Comparison of ENCODE assay signal across 8 mouse cellular contexts in the genomic region with DNA sequence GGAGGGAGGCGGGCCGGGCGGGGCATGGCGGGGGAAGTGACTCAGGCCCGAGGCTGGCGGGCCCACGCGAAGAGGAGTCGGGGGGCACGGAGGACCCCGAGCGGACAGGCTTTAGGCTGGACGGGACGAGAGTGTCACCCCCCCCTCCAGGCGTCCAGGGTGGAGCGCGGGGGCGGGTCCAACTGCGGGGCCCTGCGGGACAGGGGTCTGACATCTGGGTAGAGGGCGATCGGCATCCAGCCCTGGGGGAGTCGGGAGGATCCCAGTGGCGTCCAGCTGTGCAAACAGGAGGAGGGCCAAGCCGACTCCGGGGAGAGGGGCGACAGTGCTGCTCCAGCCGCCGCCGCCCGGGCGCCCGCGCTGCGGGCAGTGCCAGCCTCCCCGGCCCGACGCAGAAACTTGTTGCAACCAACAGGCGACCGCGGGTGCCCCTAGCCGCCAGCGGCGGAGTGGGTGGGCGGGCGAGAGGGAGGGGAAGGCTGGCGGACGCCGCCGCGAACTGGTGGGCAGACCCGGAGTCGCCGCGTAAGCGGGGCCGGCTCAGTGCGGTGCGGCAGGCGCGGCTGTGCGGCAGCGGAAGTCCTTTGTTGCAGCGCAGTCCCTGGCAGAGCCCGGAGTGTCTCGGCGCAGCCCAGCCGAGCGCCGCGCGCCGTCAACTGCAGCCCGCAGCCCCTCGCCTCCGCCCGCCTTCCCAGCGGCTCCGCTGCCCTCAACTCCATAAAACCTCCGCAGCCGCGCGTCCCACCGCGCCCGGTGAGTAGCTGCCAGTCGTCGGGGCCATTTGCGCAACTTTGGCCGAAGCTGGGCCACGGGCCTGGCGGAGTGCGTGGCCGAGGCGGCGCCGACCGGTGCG. TPM values are rescaled to one million over a fixed set of nuclear protein-coding genes. Genes with fewer than 3 reads are reported as not detected.
DNase-seq lines count a peak whose midpoint lies in the region; ATAC-seq and TF ChIP-seq lines count a peak whose summit lies in the region.

A gene (plus strand): TSS at position 289 of the 853 bp plus-strand sequence.

- no peaks in the 10 kb centered on the region for H3K36me3 ChIP-seq in ES-E14 (ENCODE audit: control insufficient read depth, insufficient read depth, low read length, poor library complexity, severe bottlenecking)
- no peaks in the 10 kb centered on the region for H3K36me3 ChIP-seq in forebrain, postnatal 0 days (ENCODE audit: insufficient read depth)
- H3K36me3 ChIP-seq in lung, postnatal 0 days (ENCODE audit: insufficient read depth, low read length), result no peaks in the 10 kb centered on the region

- peaks cover 0 to 12% of the 10 kb centered on the region in 2 experiments; a peak in 2 of 4 replicates for H3K4me1 ChIP-seq in ES-E14 (ENCODE audit: control insufficient read depth in 2 of 2, insufficient read depth in 2 of 2, low read length in 2 of 2, poor library complexity in 1 of 2)
- peaks cover 16% of the 10 kb centered on the region for H3K4me1 ChIP-seq in forebrain, postnatal 0 days (ENCODE audit: insufficient read depth)
- peaks cover 18% of the 10 kb centered on the region; the same call in 1 of the 2 replicates for H3K4me1 ChIP-seq in lung, postnatal 0 days (ENCODE audit: insufficient read depth, low read depth, low read length)

- peak within 1 kb of the TSS; percentile 92 for H3K4me2 ChIP-seq in forebrain, postnatal 0 days (ENCODE audit: low read depth)
- peak within 1 kb of the TSS; percentile 93 for H3K4me2 ChIP-seq in lung, postnatal 0 days (replicated peaks; ENCODE audit: low read depth, low read length)

- no peaks in the 10 kb centered on the region for H3K27me3 ChIP-seq in forebrain, postnatal 0 days (ENCODE audit: insufficient read depth, low read length)
- no peaks in the 10 kb centered on the region for H3K27me3 ChIP-seq in lung, postnatal 0 days (replicated peaks; ENCODE audit: insufficient read depth, low read length)

- in situ Hi-C loops in ES-E14 (cut with MboI; ENCODE audit: low sequenced_read_pairs in 2 of 2, unreplicated experiment in 2 of 2), result no loop called here

- peak within 1 kb of the TSS; percentile 94 for H3K9ac ChIP-seq in ES-E14 (ENCODE audit: insufficient read depth, low read depth, low read length, poor library complexity, severe bottlenecking)
- peak within 1 kb of the TSS; percentile 100 for H3K9ac ChIP-seq in forebrain, postnatal 0 days
- H3K9ac ChIP-seq in lung, postnatal 0 days (replicated peaks; ENCODE audit: low read depth), result peak within 1 kb of the TSS; percentile 95

- no peak for DNase-seq in ES-E14 (ENCODE audit: low read depth, low spot score)
- peak; percentile 70 to 81 for DNase-seq in cerebellum, adult 18-20 months
- DNase-seq in forebrain, postnatal 0 days, result peak; percentile 78
- peak; percentile 85 for DNase-seq in heart, postnatal 4 days
- DNase-seq in layer of hippocampus, adult 9-11 months, result peak; percentile 87
- DNase-seq in lung, postnatal 0 days (ENCODE audit: low spot score), result peak; percentile 86
- DNase-seq in ovary, postnatal 10 days (ENCODE audit: low spot score), result peak; percentile 73
- peak; percentile 78 to 80 for DNase-seq in thymus, postnatal 10 days (ENCODE audit: low spot score in 2 of 2)

- no peaks in the 10 kb centered on the region for H3K9me3 ChIP-seq in ES-E14 (ENCODE audit: control insufficient read depth, insufficient read depth, low read depth, low read length)
- no peaks in the 10 kb centered on the region for H3K9me3 ChIP-seq in forebrain, postnatal 0 days (ENCODE audit: low read length)
- H3K9me3 ChIP-seq in lung, postnatal 0 days (ENCODE audit: low read length), result no peaks in the 10 kb centered on the region

- peak; percentile 41 for TF ChIP-seq CTCF in forebrain, postnatal 0 days (IDR thresholded peaks at IDR 0.05; ENCODE audit: low read depth)
- TF ChIP-seq CTCF in lung, postnatal 0 days (IDR thresholded peaks at IDR 0.05), result peak; percentile 49

- ATAC-seq in forebrain, postnatal 0 days, result peak; percentile 51
- ATAC-seq in lung, postnatal 0 days, result peak; percentile 70

- peak within 1 kb of the TSS; percentile 96 to 97 for H3K4me3 ChIP-seq in ES-E14 (ENCODE audit: insufficient read depth in 1 of 2, low read depth in 1 of 2, low read length in 2 of 2, poor library complexity in 1 of 2, severe bottlenecking in 1 of 2)
- peak within 1 kb of the TSS; percentile 95 for H3K4me3 ChIP-seq in forebrain, postnatal 0 days (ENCODE audit: low read depth, low read length)
- H3K4me3 ChIP-seq in lung, postnatal 0 days (ENCODE audit: low read depth, low read length), result peak within 1 kb of the TSS; percentile 97

- WGBS in forebrain, postnatal 0 days, result under 1% methylated on average over 92 of the region's 99 CpGs
- WGBS in lung, postnatal 0 days, result under 1% methylated on average over 67 of the region's 99 CpGs

- H3K27ac ChIP-seq in ES-E14 (ENCODE audit: insufficient read depth, low read depth, low read length, poor library complexity, severe bottlenecking), result peak within 1 kb of the TSS; percentile 85
- H3K27ac ChIP-seq in forebrain, postnatal 0 days (ENCODE audit: low read depth, low read length), result peak within 1 kb of the TSS; percentile 99
- peak within 1 kb of the TSS; percentile 100 for H3K27ac ChIP-seq in lung, postnatal 0 days (ENCODE audit: low read length)

- TF ChIP-seq EP300 in lung, postnatal 0 days (IDR thresholded peaks at IDR 0.05), result no peak

TF ChIP-seq in ES-E14, 5 proteins besides CTCF, POLR2A, EP300 and RAD21:
- TF ChIP-seq HCFC1 (IDR thresholded peaks at IDR 0.05; ENCODE audit: borderline replicate concordance, insufficient read depth, low read length) (no peak; the same call in 1 of the 2 replicates), MAFK (IDR thresholded peaks at IDR 0.05; ENCODE audit: insufficient read depth, low read depth, low read length) (no peak), ZC3H11A (IDR thresholded peaks at IDR 0.05; ENCODE audit: borderline replicate concordance, low read depth, low read length) (no peak), ZNF384 (IDR thresholded peaks at IDR 0.05; ENCODE audit: low read depth, low read length) (no peak), CHD2 (IDR thresholded peaks at IDR 0.05; ENCODE audit: low read depth, low read length) (no peak)

RNA-seq across cellular contexts. Expression of the gene that starts here (rescaled TPM):
- total RNA-seq in ES-E14 (2012; rRNA removed), result 3.4 and 4.5 TPM in 2 replicates
- total RNA-seq in forebrain, postnatal 0 days (2014; rRNA removed), result 3.1 and 3.5 TPM in 2 replicates
- polyA plus RNA-seq in forebrain, postnatal 0 days (2015; fragmentation: Nextera tagmentation; extraction: Ambion mirVana), result 1.5 and 2.0 TPM in 2 replicates
- 1 to 10 TPM; 6.9 to 7.6 TPM for total RNA-seq in heart, postnatal 4 days (2021)
- 5.8 and 6.9 TPM in 2 replicates for polyA plus RNA-seq in lung, postnatal 0 days (2015; fragmentation: Nextera tagmentation; extraction: Ambion mirVana)
